Mouse (Mus musculus) midbrain, embryonic 12.5 days (tissue): ENCODE data around the gene Rpl18a. TPM values are rescaled to one million over a fixed set of nuclear protein-coding genes. Genes with fewer than 3 reads are reported as not detected.

ENCODE experiments used
- ATAC-seq: fragments of 200-750 bp; cut with Nextera tagmentation; 2 replicates; pipeline ENCODE4 v1.8.0; 2017; ENCODE audit warnings: low read depth, moderate TSS enrichment, moderate library complexity; ENCODE audit not compliant: low FRiP score
- H3K27ac ChIP-seq: fragments of 300-500 bp; sonication (generic); replicated peaks from 2 replicates; pipeline ENCODE4 v1.5.1; 2016; ENCODE audit warnings: mild to moderate bottlenecking
- H3K27me3 ChIP-seq: fragments of 300-500 bp; sonication (generic); 2 replicates; pipeline ENCODE4 v1.6.1; 2016; ENCODE audit warnings: mild to moderate bottlenecking
- H3K36me3 ChIP-seq: fragments of 300-500 bp; sonication (generic); 2 replicates; pipeline ENCODE4 v1.6.1; 2016
- H3K4me1 ChIP-seq: fragments of 300-500 bp; sonication (generic); 2 replicates; pipeline ENCODE4 v1.6.1; 2016
- H3K4me2 ChIP-seq: fragments of 300-500 bp; sonication (generic); replicated peaks from 2 replicates; pipeline ENCODE4 v1.6.1; 2016; ENCODE audit warnings: mild to moderate bottlenecking, moderate library complexity
- H3K4me3 ChIP-seq: fragments of 300-500 bp; sonication (generic); 2 replicates; pipeline ENCODE4 v1.5.1; 2016; ENCODE audit warnings: mild to moderate bottlenecking
- H3K9ac ChIP-seq: fragments of 300-500 bp; sonication (generic); replicated peaks from 2 replicates; pipeline ENCODE4 v1.6.1; 2016; ENCODE audit warnings: mild to moderate bottlenecking, moderate library complexity
- H3K9me3 ChIP-seq: fragments of 300-500 bp; sonication (generic); 2 replicates; pipeline ENCODE4 v1.6.1; 2016; ENCODE audit warnings: mild to moderate bottlenecking
- WGBS: fragments of 180-500 bp; shearing (Covaris S2); methylation state at CpG from one replicate; pipeline ENCODE4 v1.1.7; 2016; 5-methylcytosine and 5-hydroxymethylcytosine counted together
- polyA plus RNA-seq: library from polyadenylated mRNA; unstranded; fragments of >200 nt; fragmentation: Nextera tagmentation; extraction: Ambion mirVana; gene quantifications from 2 replicates; pipeline ENCODE4 v1.2.1, GENCODE M21; 2016

The Rpl18a gene
- polyA plus RNA-seq: 2,550 and 2,750 TPM in 2 replicates

DNA sequence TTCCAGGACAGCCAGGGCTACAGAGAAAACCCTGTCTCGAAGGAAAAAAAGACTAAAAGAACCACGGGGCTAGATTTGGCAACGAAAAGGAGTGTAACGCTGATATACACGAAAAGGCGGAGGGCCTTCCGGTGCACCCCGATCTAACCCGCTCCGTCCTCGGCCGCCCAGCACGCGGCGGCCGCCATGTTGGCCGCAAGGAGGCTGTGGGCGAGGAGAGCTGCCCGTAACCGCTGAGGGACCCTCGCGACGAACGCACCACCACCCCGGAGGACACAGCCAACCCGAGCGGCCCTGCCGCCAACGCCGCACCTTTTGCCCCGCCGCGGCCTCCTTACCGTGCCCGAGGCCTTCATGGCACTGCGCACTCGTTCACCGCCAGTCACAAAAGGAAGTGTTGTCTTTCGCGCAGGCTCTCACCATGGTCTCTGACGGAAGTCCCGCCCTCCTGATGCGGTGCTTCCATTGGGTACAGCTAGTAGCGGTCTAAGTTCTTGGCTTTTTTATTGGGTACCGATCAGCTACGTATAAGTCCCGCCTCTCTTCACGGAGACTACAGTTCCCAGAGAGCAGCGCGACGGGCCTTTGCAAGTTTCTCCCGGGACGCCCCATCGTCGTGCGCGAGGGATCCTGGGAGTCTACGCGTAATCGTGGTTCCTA, at the start of gene Rpl18a:
Gene Rpl18a (minus strand): TSS at position 392 of the 660 bp plus-strand sequence.
- peaks cover 36% of the 10 kb centered on the region for H3K27me3 ChIP-seq
- ATAC-seq: peak; percentile 98
- H3K9me3 ChIP-seq: no peaks in the 10 kb centered on the region
- under 1% methylated on average over 57 of the region's 60 CpGs for WGBS
- peak within 1 kb of the TSS; percentile 95 for H3K4me2 ChIP-seq
- peak within 1 kb of the TSS; percentile 56; the same call in 1 of the 2 replicates for H3K27ac ChIP-seq
- H3K36me3 ChIP-seq: peaks cover 27% of the 10 kb centered on the region
- H3K4me3 ChIP-seq: peak within 1 kb of the TSS; percentile 88
- H3K9ac ChIP-seq: peak within 1 kb of the TSS; percentile 88
- H3K4me1 ChIP-seq: peaks cover 20% of the 10 kb centered on the region

GRCm38 (mm10) chr8:70943187-70943586, 46.0 kb upstream of the Rpl18a start:
- Histone ChIP-seq H3K9me3 (no peaks in the 10 kb centered on the region), H3K27me3 (no peaks in the 10 kb centered on the region), H3K4me3 (no peak overlapping the region), H3K27ac (no peak overlapping the region), H3K36me3 (no peaks in the 10 kb centered on the region), H3K9ac (no peak overlapping the region), H3K4me2 (no peak overlapping the region), H3K4me1 (no peaks in the 10 kb centered on the region)
- ATAC-seq: no peak
- 46% methylated on average over 1 of the region's 1 CpGs for WGBS

DNA sequence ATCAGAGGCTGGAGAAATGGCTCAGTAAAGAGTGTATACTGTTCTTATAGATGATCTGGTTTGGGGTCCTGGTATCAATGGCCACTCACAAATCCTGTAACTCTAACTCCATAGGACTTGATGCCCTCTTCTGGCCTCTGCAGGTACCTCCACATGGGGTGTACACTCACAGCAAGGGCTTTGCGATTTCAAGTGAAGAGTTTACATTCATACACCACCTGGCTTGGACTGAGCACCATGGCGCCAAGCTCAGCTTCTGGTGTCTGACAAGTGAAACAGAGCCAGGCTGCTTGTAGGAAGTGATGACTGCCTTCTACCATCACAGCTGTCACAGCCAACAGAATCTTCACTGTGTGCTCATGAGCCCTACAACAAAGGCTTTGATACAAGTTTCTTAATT, 44.3 kb upstream of the Rpl18a start:
- WGBS: 74% methylated on average over 2 of the region's 2 CpGs
- ATAC-seq: no peak
- H3K27me3 ChIP-seq: no peaks in the 10 kb centered on the region

GRCm38 (mm10) chr8:70937200-70937599, 40.0 kb upstream of the Rpl18a start:
- Histone ChIP-seq H3K36me3 (peaks cover 2% of the 10 kb centered on the region), H3K9me3 (no peaks in the 10 kb centered on the region), H3K27me3 (no peaks in the 10 kb centered on the region), H3K9ac (no peak overlapping the region), H3K4me3 (no peak overlapping the region), H3K4me1 (no peaks in the 10 kb centered on the region), H3K27ac (no peak overlapping the region), H3K4me2 (no peak overlapping the region)
- ATAC-seq: no peak
- 88% methylated on average over 6 of the region's 6 CpGs for WGBS

More for the DNA sequence above, 44.3 kb upstream of the Rpl18a start:
- Histone ChIP-seq H3K4me2 (no peak overlapping the region), H3K27ac (no peak overlapping the region), H3K4me3 (no peak overlapping the region), H3K9me3 (no peaks in the 10 kb centered on the region), H3K36me3 (no peaks in the 10 kb centered on the region), H3K9ac (no peak overlapping the region), H3K4me1 (no peaks in the 10 kb centered on the region)

- Histone ChIP-seq H3K4me2 (no peak overlapping the region), H3K4me3 (no peak overlapping the region), H3K36me3 (peaks cover 9% of the 10 kb centered on the region), H3K27ac (no peak overlapping the region), H3K27me3 (no peaks in the 10 kb centered on the region), H3K4me1 (no peaks in the 10 kb centered on the region), H3K9ac (no peak overlapping the region), H3K9me3 (no peaks in the 10 kb centered on the region)
- WGBS: 70% methylated on average over 7 of the region's 7 CpGs
- ATAC-seq: no peak
Observed at GRCm38 (mm10) chr8:70934786-70935185, 37.6 kb upstream of the Rpl18a start.

DNA sequence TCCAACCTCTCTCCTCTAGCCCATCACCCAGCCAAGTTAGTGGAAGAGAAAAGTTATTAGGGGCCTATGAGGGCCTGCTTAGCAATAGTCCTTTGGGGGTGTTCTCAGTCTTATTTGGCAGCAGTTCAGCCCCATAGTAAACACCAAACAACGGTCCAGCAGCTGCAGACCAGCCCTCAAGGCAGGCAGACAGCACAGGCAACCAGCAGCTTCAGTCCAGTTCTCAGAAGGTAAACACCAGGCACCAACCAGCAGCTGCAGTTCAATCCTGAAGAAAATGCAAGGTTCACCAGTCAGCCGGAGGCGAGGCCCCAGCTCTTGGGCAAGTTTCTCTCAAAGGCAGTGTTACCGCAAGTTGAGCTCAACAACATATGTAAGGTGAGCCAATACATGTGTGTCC, 35.8 kb upstream of the Rpl18a start:
- no peak overlapping the region for H3K27ac ChIP-seq
- no peaks in the 10 kb centered on the region for H3K9me3 ChIP-seq
- ATAC-seq: no peak
- no peak overlapping the region for H3K4me2 ChIP-seq
- no peaks in the 10 kb centered on the region for H3K27me3 ChIP-seq
- no peaks in the 10 kb centered on the region for H3K4me1 ChIP-seq
- 91% methylated on average over 4 of the region's 4 CpGs for WGBS
- H3K36me3 ChIP-seq: peaks cover 9% of the 10 kb centered on the region
- H3K9ac ChIP-seq: no peak overlapping the region
- no peak overlapping the region for H3K4me3 ChIP-seq

GRCm38 (mm10) chr8:70931731-70932130, 34.5 kb upstream of the Rpl18a start:
- no peak overlapping the region for H3K27ac ChIP-seq
- H3K4me3 ChIP-seq: no peak overlapping the region
- H3K4me1 ChIP-seq: no peaks in the 10 kb centered on the region
- H3K9ac ChIP-seq: no peak overlapping the region
- ATAC-seq: no peak
- H3K9me3 ChIP-seq: no peaks in the 10 kb centered on the region
- no peaks in the 10 kb centered on the region for H3K27me3 ChIP-seq
- 97% methylated on average over 11 of the region's 11 CpGs for WGBS
- H3K4me2 ChIP-seq: no peak overlapping the region
- H3K36me3 ChIP-seq: peaks cover 9% of the 10 kb centered on the region

DNA sequence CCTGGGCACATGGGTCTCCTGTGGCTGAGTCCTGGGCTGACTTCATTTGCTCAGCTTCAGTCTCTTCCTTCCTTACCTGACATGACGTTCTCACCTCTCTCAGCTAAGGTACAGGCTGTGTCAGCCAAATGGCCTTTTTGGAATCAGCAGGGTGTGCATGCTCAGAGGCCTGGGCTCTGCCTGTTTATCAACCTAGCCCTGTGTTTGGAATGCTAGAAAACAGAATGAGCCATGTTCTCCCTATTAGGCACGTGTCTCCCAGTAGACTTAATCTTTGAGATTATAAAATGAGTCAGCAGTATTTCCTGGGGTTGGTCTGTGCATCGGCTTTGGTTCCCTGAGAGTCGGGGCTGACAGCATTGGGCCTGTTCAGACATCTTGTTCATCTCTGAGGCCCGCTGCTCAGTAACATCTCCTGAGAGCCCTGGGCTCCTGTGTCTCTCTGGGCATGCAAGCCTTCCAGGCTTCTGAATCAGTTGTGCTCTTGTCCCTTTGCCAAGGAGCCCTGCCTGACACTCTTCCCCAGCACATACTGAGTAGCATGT, 31.6 kb upstream of the Rpl18a start:
- Histone ChIP-seq H3K4me3 (no peak overlapping the region), H3K36me3 (peaks cover 13% of the 10 kb centered on the region), H3K4me2 (no peak overlapping the region), H3K9me3 (no peaks in the 10 kb centered on the region), H3K9ac (no peak overlapping the region), H3K27ac (no peak overlapping the region), H3K27me3 (no peaks in the 10 kb centered on the region), H3K4me1 (no peaks in the 10 kb centered on the region)
- 89% methylated on average over 5 of the region's 5 CpGs for WGBS
- no peak for ATAC-seq

DNA sequence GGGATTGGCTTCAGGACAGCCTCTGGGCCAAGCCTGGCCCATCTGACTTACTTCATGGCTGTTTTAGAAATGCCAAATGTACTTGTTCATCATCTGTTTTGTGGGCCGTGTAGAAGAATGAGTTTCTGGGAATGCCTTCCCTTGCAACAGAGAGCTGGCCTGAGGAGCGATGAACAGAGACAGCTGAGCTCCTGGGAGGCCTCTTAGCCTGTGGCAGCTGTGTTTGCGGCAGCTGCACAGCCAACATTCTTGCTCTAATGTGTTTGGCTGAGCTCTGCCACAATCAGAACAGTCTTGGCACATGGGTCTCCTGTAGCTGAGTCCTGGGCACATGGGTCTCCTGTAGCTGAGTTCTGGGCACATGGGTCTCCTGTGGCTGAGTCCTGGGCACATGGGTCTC, 30.9 kb upstream of the Rpl18a start:
- 83% methylated on average over 3 of the region's 3 CpGs for WGBS
- Histone ChIP-seq H3K36me3 (peaks cover 16% of the 10 kb centered on the region), H3K4me3 (no peak overlapping the region), H3K27ac (no peak overlapping the region), H3K9ac (no peak overlapping the region), H3K4me2 (no peak overlapping the region), H3K9me3 (no peaks in the 10 kb centered on the region), H3K4me1 (no peaks in the 10 kb centered on the region), H3K27me3 (no peaks in the 10 kb centered on the region)
- no peak for ATAC-seq

DNA sequence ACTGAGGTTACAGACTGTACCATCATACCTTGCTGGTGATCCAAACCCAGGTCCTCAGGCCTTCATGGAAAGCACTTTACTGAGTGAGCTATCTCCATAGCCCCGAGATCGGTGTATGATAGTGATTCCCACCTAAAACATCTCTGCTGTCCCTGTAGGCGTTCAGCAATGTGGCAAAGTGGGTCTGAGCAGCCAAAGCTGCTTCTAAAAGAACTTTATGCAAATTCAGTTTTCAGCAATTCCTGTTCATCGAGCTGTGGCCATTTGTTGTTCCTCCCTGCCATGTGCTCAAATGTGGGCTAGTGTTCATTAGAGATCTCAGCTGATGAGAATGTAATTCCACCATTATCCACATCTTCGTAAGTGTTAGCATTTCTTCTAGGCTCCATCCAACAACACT, 29.2 kb upstream of the Rpl18a start:
- H3K36me3 ChIP-seq: peaks cover 8% of the 10 kb centered on the region
- no peaks in the 10 kb centered on the region for H3K9me3 ChIP-seq
- no peak overlapping the region for H3K27ac ChIP-seq
- H3K4me1 ChIP-seq: no peaks in the 10 kb centered on the region
- no peak overlapping the region for H3K9ac ChIP-seq
- H3K4me2 ChIP-seq: no peak overlapping the region
- H3K4me3 ChIP-seq: no peak overlapping the region
- no peaks in the 10 kb centered on the region for H3K27me3 ChIP-seq
- WGBS: 88% methylated on average over 5 of the region's 5 CpGs
- ATAC-seq: no peak

GRCm38 (mm10) chr8:70925754-70926153, 28.5 kb upstream of the Rpl18a start:
- Histone ChIP-seq H3K9me3 (no peaks in the 10 kb centered on the region), H3K27ac (no peak overlapping the region), H3K4me1 (no peaks in the 10 kb centered on the region), H3K9ac (no peak overlapping the region), H3K27me3 (no peaks in the 10 kb centered on the region), H3K4me2 (no peak overlapping the region), H3K36me3 (peaks cover 12% of the 10 kb centered on the region), H3K4me3 (no peak overlapping the region)
- ATAC-seq: no peak
- WGBS: 93% methylated on average over 4 of the region's 4 CpGs

DNA sequence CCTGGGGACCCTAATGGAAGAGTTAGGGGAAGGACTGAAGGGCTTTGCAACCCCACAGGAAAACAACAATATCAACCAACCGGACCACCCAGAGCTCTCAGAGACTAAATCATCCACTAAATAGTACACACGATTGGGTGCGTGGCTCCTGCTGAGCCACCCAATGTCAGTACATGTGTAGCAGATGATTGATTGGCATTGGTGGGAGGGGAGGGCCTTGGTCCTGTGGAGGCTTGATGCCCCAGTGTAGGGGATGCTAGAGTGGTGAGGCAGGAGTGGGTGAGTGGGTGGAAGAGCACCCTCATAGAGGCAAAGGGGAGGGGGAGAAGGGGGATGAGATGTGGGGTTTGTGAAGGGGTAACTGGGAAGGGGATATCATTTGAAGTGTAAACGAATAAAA, 26.9 kb upstream of the Rpl18a start:
- Histone ChIP-seq H3K27ac (no peak overlapping the region), H3K4me3 (no peak overlapping the region), H3K36me3 (peaks cover 19% of the 10 kb centered on the region), H3K9ac (no peak overlapping the region), H3K27me3 (no peaks in the 10 kb centered on the region), H3K4me2 (no peak overlapping the region), H3K4me1 (no peaks in the 10 kb centered on the region), H3K9me3 (no peaks in the 10 kb centered on the region)
- WGBS: 97% methylated on average over 4 of the region's 4 CpGs
- no peak for ATAC-seq
